Mouse (Mus musculus) ES-E14 (cell line): ENCODE results near the gene Uqcr10. TPM values are rescaled to one million over a fixed set of nuclear protein-coding genes. Genes with fewer than 3 reads are reported as not detected.

ENCODE experiments used
- DNase-seq: peaks from one replicate; pipeline ENCODE4 v3.0.0-alpha.2; 2013; ENCODE audit warnings: low read depth, low spot score
- H3K27ac ChIP-seq: 2 replicates; pipeline ENCODE4 v1.5.1; 2012; ENCODE audit warnings: low read depth, mild to moderate bottlenecking, low read length, moderate library complexity, mixed read lengths; ENCODE audit not compliant: poor library complexity, insufficient read depth, severe bottlenecking
- H3K36me3 ChIP-seq: 2 replicates; pipeline ENCODE4 v1.6.1; 2012; ENCODE audit warnings: mild to moderate bottlenecking, low read length, moderate library complexity, mixed read lengths; ENCODE audit not compliant: control insufficient read depth, poor library complexity, insufficient read depth, severe bottlenecking
- H3K4me1 ChIP-seq, 2 experiments: fragments of 150-350 bp in 1 of 2; sonication (generic) in 1 of 2; 2 replicates each; pipeline ENCODE4 v1.6.1; 2012; ENCODE audit warnings: low read length in 2 of 2, mild to moderate bottlenecking in 1 of 2, mixed read lengths in 1 of 2; ENCODE audit not compliant: control insufficient read depth in 2 of 2, insufficient read depth in 2 of 2, poor library complexity in 1 of 2
- H3K4me3 ChIP-seq, 2 experiments: fragments of 150-350 bp in 1 of 2; sonication (generic) in 1 of 2; 2 replicates each; pipeline ENCODE4 v1.5.1; 2012; ENCODE audit warnings: low read length in 2 of 2, low read depth in 1 of 2, mild to moderate bottlenecking in 1 of 2, mixed read lengths in 1 of 2; ENCODE audit not compliant: insufficient read depth in 1 of 2, poor library complexity in 1 of 2, severe bottlenecking in 1 of 2
- H3K9ac ChIP-seq: 2 replicates; pipeline ENCODE4 v1.6.1; 2012; ENCODE audit warnings: low read depth, mild to moderate bottlenecking, low read length, mixed read lengths; ENCODE audit not compliant: poor library complexity, insufficient read depth, severe bottlenecking
- H3K9me3 ChIP-seq: fragments of 150-350 bp; sonication (generic); 2 replicates; pipeline ENCODE4 v1.6.1; 2012; ENCODE audit warnings: low read depth, mild to moderate bottlenecking, low read length; ENCODE audit not compliant: control insufficient read depth, insufficient read depth
- CHD2 ChIP-seq: IDR thresholded peaks from 2 replicates; pipeline ENCODE4 v1.6.1; 2014; ENCODE audit warnings: mild to moderate bottlenecking, low read depth, low read length, inconsistent platforms
- HCFC1 ChIP-seq: IDR thresholded peaks from 2 replicates; pipeline ENCODE4 v1.6.1; 2012; ENCODE audit warnings: low read length, inconsistent platforms, borderline replicate concordance; ENCODE audit not compliant: insufficient read depth
- MAFK ChIP-seq: IDR thresholded peaks from 2 replicates; pipeline ENCODE4 v1.6.1; 2014; ENCODE audit warnings: mild to moderate bottlenecking, low read depth, low read length, inconsistent platforms; ENCODE audit not compliant: insufficient read depth
- ZC3H11A ChIP-seq: IDR thresholded peaks from 2 replicates; pipeline ENCODE4 v1.6.1; 2012; ENCODE audit warnings: low read depth, mild to moderate bottlenecking, inconsistent platforms, low read length, borderline replicate concordance
- ZNF384 ChIP-seq: IDR thresholded peaks from 2 replicates; pipeline ENCODE4 v1.6.1; 2012; ENCODE audit warnings: low read depth, low read length, inconsistent platforms
- in situ Hi-C, 2 experiments: fragments of 600-800 bp; cut with MboI; formaldehyde crosslinking; loops; one replicate each; pipeline ENCODE4 v1.15.1; 2025; ENCODE audit warnings: low sequenced_read_pairs in 2 of 2, inconsistent platforms in 1 of 2; ENCODE audit not compliant: unreplicated experiment in 2 of 2
- total RNA-seq: library from RNA; depleted of rRNA; stranded (reverse); fragments of 300-350 nt; gene quantifications from 2 replicates; pipeline ENCODE4 v1.2.3, GENCODE M21; 2012

The Uqcr10 gene
- total RNA-seq, 1 experiment: 963 TPM

GRCm38 (mm10) chr11:4688632-4689380 is 15.3 kb downstream of the Uqcr10 start:
- Histone ChIP-seq H3K4me1 (peaks cover 2 to 13% of the 10 kb centered on the region in 2 experiments; a peak in 3 of 4 replicates), H3K9ac (no peak overlapping the region), H3K36me3 (0 out of 2 replicates have a peak, but pooled peaks cover 2% of the 10 kb centered on the region), H3K27ac (0 out of 2 replicates have a peak overlapping the region, but pooled peaks have one; percentile 18), H3K4me3 (no peak overlapping the region), H3K9me3 (no peaks in the 10 kb centered on the region)
- in situ Hi-C loops: no loop called here
- no peak for DNase-seq
- TF ChIP-seq ZC3H11A: no peak
- TF ChIP-seq MAFK: no peak
- TF ChIP-seq CHD2: no peak
- TF ChIP-seq HCFC1: no peak
- no peak for TF ChIP-seq ZNF384

DNA sequence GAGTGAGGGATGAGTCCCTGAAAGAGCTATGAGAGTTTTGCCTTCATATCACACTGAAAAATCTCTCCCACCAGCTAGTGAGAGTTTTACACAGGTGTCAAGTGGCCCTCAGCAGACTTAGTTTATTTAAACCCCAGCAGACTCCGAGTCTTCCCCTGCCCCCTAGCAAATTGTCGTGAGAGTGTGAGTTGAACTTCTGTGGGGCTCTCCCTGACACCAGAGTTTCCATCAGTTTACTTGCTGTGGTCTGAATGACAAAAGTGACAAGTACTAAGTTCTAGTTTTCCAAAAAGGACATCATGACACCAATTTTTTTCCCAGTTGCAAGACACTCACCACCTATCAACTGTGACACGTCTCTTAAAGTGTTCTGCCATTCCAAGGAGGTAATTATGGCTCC is 16.3 kb downstream of the Uqcr10 start:
- no peak for TF ChIP-seq CHD2
- no peak for TF ChIP-seq ZC3H11A
- peaks cover 2 to 15% of the 10 kb centered on the region in 2 experiments; a peak in 3 of 4 replicates for H3K4me1 ChIP-seq
- H3K27ac ChIP-seq: no peak overlapping the region

GRCm38 (mm10) chr11:4687027-4687426 is 17.1 kb downstream of the Uqcr10 start:
- Histone ChIP-seq H3K4me1 (peaks cover 2 to 15% of the 10 kb centered on the region in 2 experiments; a peak in 3 of 4 replicates), H3K9ac (no peak overlapping the region), H3K9me3 (no peaks in the 10 kb centered on the region), H3K27ac (no peak overlapping the region), H3K4me3 (no peak overlapping the region), H3K36me3 (peaks cover 15% of the 10 kb centered on the region; the same call in 1 of the 2 replicates)
- in situ Hi-C loops: no loop called here
- DNase-seq: no peak
- TF ChIP-seq MAFK: no peak
- TF ChIP-seq ZC3H11A: no peak
- no peak for TF ChIP-seq HCFC1
- no peak for TF ChIP-seq ZNF384
- TF ChIP-seq CHD2: no peak

More for the DNA sequence above, 16.3 kb downstream of the Uqcr10 start:
- no peak for DNase-seq
- no peak overlapping the region for H3K4me3 ChIP-seq
- no peak overlapping the region for H3K9ac ChIP-seq
- in situ Hi-C loops: no loop called here
- peaks cover 9% of the 10 kb centered on the region; the same call in 1 of the 2 replicates for H3K36me3 ChIP-seq
- no peaks in the 10 kb centered on the region for H3K9me3 ChIP-seq

DNA sequence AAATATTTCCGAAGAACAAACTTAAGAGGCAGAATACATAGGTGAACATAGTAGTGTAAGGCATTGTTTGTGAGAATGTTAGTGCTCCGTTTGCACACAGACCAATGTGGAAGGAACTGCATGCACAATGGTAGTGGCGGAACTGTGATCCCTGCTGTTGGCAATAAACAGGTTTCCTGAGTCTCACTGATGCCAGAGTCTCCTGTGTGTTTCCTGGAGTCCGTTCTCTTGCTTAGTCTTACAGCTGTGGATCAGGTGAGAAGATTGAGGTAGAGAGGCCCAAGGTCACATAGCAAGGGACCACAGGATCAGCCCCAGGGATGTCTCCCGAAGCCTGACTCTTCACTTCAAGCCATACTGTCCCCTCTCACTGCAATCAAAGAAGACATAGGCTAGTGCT is 18.6 kb downstream of the Uqcr10 start:
- TF ChIP-seq MAFK (no peak), HCFC1 (no peak), CHD2 (no peak), ZNF384 (no peak), ZC3H11A (no peak)
- Histone ChIP-seq H3K4me3 (no peak overlapping the region), H3K9me3 (no peaks in the 10 kb centered on the region), H3K27ac (no peak overlapping the region), H3K36me3 (peaks cover 20% of the 10 kb centered on the region; the same call in 1 of the 2 replicates), H3K9ac (no peak overlapping the region), H3K4me1 (peaks cover 2 to 11% of the 10 kb centered on the region in 2 experiments; a peak in 3 of 4 replicates)
- DNase-seq: no peak
- in situ Hi-C loops: no loop called here
